In genomic region chr12:108422495-108422857, GRCm38 (mm10) we compare ENCODE assay signal across 8 mouse cellular contexts. TPM values are rescaled to one million over a fixed set of nuclear protein-coding genes. Genes with fewer than 3 reads are reported as not detected.
DNase-seq lines count a peak whose midpoint lies in the region; ATAC-seq and TF ChIP-seq lines count a peak whose summit lies in the region.

No protein-coding gene starts in this region.

- TF ChIP-seq POLR2A in spleen, adult 2 months (IDR thresholded peaks at IDR 0.05; ENCODE audit: low read depth, low read length): no peak

- peaks cover 8% of the 10 kb centered on the region for H3K27me3 ChIP-seq in spleen, adult 2 months (ENCODE audit: control insufficient read depth, insufficient read depth, low read length)
- no peaks in the 10 kb centered on the region for H3K27me3 ChIP-seq in heart, embryonic 12.5 days (replicated peaks)

- no peak overlapping the region for H3K27ac ChIP-seq in spleen, adult 2 months (ENCODE audit: insufficient read depth, low read length)
- no peak overlapping the region for H3K27ac ChIP-seq in heart, embryonic 12.5 days (ENCODE audit: poor library complexity, severe bottlenecking)

- no peak for TF ChIP-seq CTCF in spleen, adult 2 months (IDR thresholded peaks at IDR 0.05; ENCODE audit: extremely low read depth, insufficient read depth, insufficient read length, insufficient replicate concordance)

- no peaks in the 10 kb centered on the region for H3K36me3 ChIP-seq in spleen, adult 2 months (ENCODE audit: control insufficient read depth, insufficient read depth, low read length)
- no peaks in the 10 kb centered on the region for H3K36me3 ChIP-seq in heart, embryonic 12.5 days

- H3K9me3 ChIP-seq in heart, embryonic 12.5 days (replicated peaks): no peaks in the 10 kb centered on the region

- peak; percentile 66 for ATAC-seq in heart, embryonic 12.5 days (ENCODE audit: insufficient number of reproducible peaks, low FRiP score)

- peak overlapping the region; percentile 88 for H3K9ac ChIP-seq in heart, embryonic 12.5 days

- H3K4me2 ChIP-seq in heart, embryonic 12.5 days: peak overlapping the region; percentile 84

- WGBS in spleen, adult 2 months: 9% methylated on average over 14 of the region's 14 CpGs
- under 1% methylated on average over 14 of the region's 14 CpGs for WGBS in heart, embryonic 12.5 days

- H3K4me3 ChIP-seq in spleen, adult 2 months (ENCODE audit: extremely low read depth, insufficient read depth, insufficient read length): peak overlapping the region; percentile 24
- peak overlapping the region; percentile 85 for H3K4me3 ChIP-seq in heart, embryonic 12.5 days

- peaks cover 2% of the 10 kb centered on the region; the same call in 1 of the 2 replicates for H3K4me1 ChIP-seq in spleen, adult 2 months (ENCODE audit: control insufficient read depth, insufficient read depth, insufficient read length)
- H3K4me1 ChIP-seq in heart, embryonic 12.5 days (replicated peaks): no peaks in the 10 kb centered on the region; the same call in 1 of the 2 replicates

- no peak for DNase-seq in spleen, adult 2 months (ENCODE audit: low read depth in 1 of 2, low spot score in 2 of 2)
- no peak for DNase-seq in spleen, adult 18-20 months
- DNase-seq in cerebellum, postnatal 10 days: peak; percentile 74 to 76
- peak; percentile 63 for DNase-seq in kidney, postnatal 14 days
- DNase-seq in lung, postnatal 25 days (ENCODE audit: low spot score): peak; percentile 28
- DNase-seq in testis, postnatal 10 days (ENCODE audit: low spot score): peak; percentile 76
- DNase-seq in spleen, postnatal 14 days (ENCODE audit: low spot score in 2 of 2): no peak

RNA-seq across cellular contexts. Expression of gene Eml1, which starts 51.7 kb away (rescaled TPM):
- 9.3 and 10.2 TPM in 2 replicates for polyA plus RNA-seq in spleen, adult 2 months (2012; rRNA removed)
- 49.5 and 54.6 TPM in 2 replicates for polyA plus RNA-seq in heart, embryonic 12.5 days (2016; fragmentation: Nextera tagmentation; extraction: Ambion mirVana)

Comparison
In these comparisons a context has a peak if more than half of its experiments do, and no peak if none do; other contexts are left out.
1. DNase-seq: peak in cerebellum, postnatal 10 days (2 of 2), kidney, postnatal 14 days (single experiment), lung, postnatal 25 days (single experiment) and testis, postnatal 10 days (single experiment); none in spleen, adult 2 months (0 of 2), spleen, adult 18-20 months (0 of 2) and spleen, postnatal 14 days (0 of 2).